Mouse (Mus musculus): ENCODE results near the gene Ms4a3.

- no peak for TF ChIP-seq CTCF (IDR thresholded peaks at IDR 0.05; ENCODE audit: control insufficient read depth, insufficient read depth, insufficient read length)
- TF ChIP-seq USF1 (IDR thresholded peaks at IDR 0.05; ENCODE audit: low read depth) = no peak
- no peak for TF ChIP-seq CEBPB (IDR thresholded peaks at IDR 0.05; ENCODE audit: low read depth)
Measured at GRCm38 (mm10) chr19:11640732-11641131, at the start of gene Ms4a3.

All from C2C12 (cell line).